Mouse (Mus musculus): ENCODE measurements around the gene Car4. TPM values are rescaled to one million over a fixed set of nuclear protein-coding genes. Genes with fewer than 3 reads are reported as not detected.

The Car4 gene
- polyA plus RNA-seq, 1 experiment, result not detected

GRCm38 (mm10) chr11:84920981-84921380, 36.6 kb upstream of the Car4 start:
- no peaks in the 10 kb centered on the region for H3K79me2 ChIP-seq (ENCODE audit: control insufficient read depth, insufficient read depth)
- no peaks in the 10 kb centered on the region for H3K36me3 ChIP-seq (ENCODE audit: control insufficient read depth, insufficient read depth)
- no peak for TF ChIP-seq TCF12 (IDR thresholded peaks at IDR 0.05; ENCODE audit: insufficient read depth, poor library complexity, severe bottlenecking)
- TF ChIP-seq POLR2A (IDR thresholded peaks at IDR 0.05; ENCODE audit: insufficient read length, low read depth), result no peak
- TF ChIP-seq MAX (IDR thresholded peaks at IDR 0.05; ENCODE audit: low read depth), result no peak
- no peak for TF ChIP-seq USF1 (IDR thresholded peaks at IDR 0.05; ENCODE audit: low read depth)
- no peak for TF ChIP-seq MYOG (IDR thresholded peaks at IDR 0.05; ENCODE audit: control insufficient read depth in 1 of 3, insufficient read depth in 1 of 3, insufficient read length in 2 of 3, low read depth in 2 of 3)
- no peak for TF ChIP-seq CEBPB (IDR thresholded peaks at IDR 0.05; ENCODE audit: insufficient read depth, poor library complexity, severe bottlenecking)
- TF ChIP-seq POLR2AphosphoS2 (IDR thresholded peaks at IDR 0.05; ENCODE audit: insufficient read length, low read depth), result no peak
- H3K4me3 ChIP-seq, result no peak overlapping the region
- no peak overlapping the region for H3K4me2 ChIP-seq (ENCODE audit: low read depth)
- H3ac ChIP-seq (ENCODE audit: control insufficient read depth, insufficient read length), result no peak overlapping the region
- peaks cover 12% of the 10 kb centered on the region for H3K27me3 ChIP-seq (ENCODE audit: control insufficient read depth, insufficient read depth, insufficient read length)

GRCm38 (mm10) chr11:84932261-84932660, 25.3 kb upstream of the Car4 start:
- no peak overlapping the region for H3ac ChIP-seq (ENCODE audit: control insufficient read depth, insufficient read length)
- TF ChIP-seq E2F4 (IDR thresholded peaks at IDR 0.05; ENCODE audit: insufficient read depth) (no peak), CEBPB (IDR thresholded peaks at IDR 0.05; ENCODE audit: insufficient read depth, poor library complexity, severe bottlenecking) (no peak), POLR2A (IDR thresholded peaks at IDR 0.05; ENCODE audit: insufficient read length, low read depth) (no peak), POLR2AphosphoS2 (IDR thresholded peaks at IDR 0.05; ENCODE audit: insufficient read length, low read depth) (no peak), TCF12 (IDR thresholded peaks at IDR 0.05; ENCODE audit: insufficient read depth, poor library complexity, severe bottlenecking) (no peak), MYOG (IDR thresholded peaks at IDR 0.05; ENCODE audit: control insufficient read depth in 1 of 3, insufficient read depth in 1 of 3, insufficient read length in 2 of 3, low read depth in 2 of 3) (no peak), SRF (IDR thresholded peaks at IDR 0.05; ENCODE audit: control insufficient read depth, insufficient read length, low read depth) (no peak), TCF3 (IDR thresholded peaks at IDR 0.05; ENCODE audit: insufficient read length, low read depth) (no peak), MYOD1 (IDR thresholded peaks at IDR 0.05; ENCODE audit: control insufficient read depth in 1 of 3, insufficient read length in 2 of 3, low read depth in 2 of 3) (no peak), MAX (IDR thresholded peaks at IDR 0.05; ENCODE audit: low read depth) (no peak), REST (IDR thresholded peaks at IDR 0.05; ENCODE audit: insufficient read depth, insufficient read length) (no peak), USF1 (IDR thresholded peaks at IDR 0.05; ENCODE audit: low read depth) (no peak)
- no peaks in the 10 kb centered on the region for H3K36me3 ChIP-seq (ENCODE audit: control insufficient read depth, insufficient read depth)
- no peaks in the 10 kb centered on the region for H3K79me2 ChIP-seq (ENCODE audit: control insufficient read depth, insufficient read depth)
- peaks cover 20% of the 10 kb centered on the region for H3K27me3 ChIP-seq (ENCODE audit: control insufficient read depth, insufficient read depth, insufficient read length)
- no peak overlapping the region for H3K4me2 ChIP-seq (ENCODE audit: low read depth)
- H3K4me3 ChIP-seq, result no peak overlapping the region

GRCm38 (mm10) chr11:84939508-84940053, 18.0 kb upstream of the Car4 start:
- Histone ChIP-seq H3K4me3 (no peak overlapping the region), H3K36me3 (ENCODE audit: control insufficient read depth, insufficient read depth) (no peaks in the 10 kb centered on the region), H3K27me3 (ENCODE audit: control insufficient read depth, insufficient read depth, insufficient read length) (peaks cover 39% of the 10 kb centered on the region), H3K79me2 (ENCODE audit: control insufficient read depth, insufficient read depth) (no peaks in the 10 kb centered on the region), H3K4me2 (ENCODE audit: low read depth) (no peak overlapping the region), H3ac (ENCODE audit: control insufficient read depth, insufficient read length) (no peak overlapping the region)
- no peak for TF ChIP-seq CEBPB (IDR thresholded peaks at IDR 0.05; ENCODE audit: insufficient read depth, poor library complexity, severe bottlenecking)
- TF ChIP-seq REST (IDR thresholded peaks at IDR 0.05; ENCODE audit: insufficient read depth, insufficient read length), result no peak
- no peak for TF ChIP-seq MAX (IDR thresholded peaks at IDR 0.05; ENCODE audit: low read depth)
- TF ChIP-seq SRF (IDR thresholded peaks at IDR 0.05; ENCODE audit: control insufficient read depth, insufficient read length, low read depth), result no peak
- no peak for TF ChIP-seq MYOD1 (IDR thresholded peaks at IDR 0.05; ENCODE audit: control insufficient read depth in 1 of 3, insufficient read length in 2 of 3, low read depth in 2 of 3)
- no peak for TF ChIP-seq USF1 (IDR thresholded peaks at IDR 0.05; ENCODE audit: low read depth)
- TF ChIP-seq MYOG (IDR thresholded peaks at IDR 0.05; ENCODE audit: control insufficient read depth in 1 of 3, insufficient read depth in 1 of 3, insufficient read length in 2 of 3, low read depth in 2 of 3), result no peak
- TF ChIP-seq POLR2AphosphoS2 (IDR thresholded peaks at IDR 0.05; ENCODE audit: insufficient read length, low read depth), result no peak
- TF ChIP-seq TCF3 (IDR thresholded peaks at IDR 0.05; ENCODE audit: insufficient read length, low read depth), result no peak
- no peak for TF ChIP-seq TCF12 (IDR thresholded peaks at IDR 0.05; ENCODE audit: insufficient read depth, poor library complexity, severe bottlenecking)
- TF ChIP-seq POLR2A (IDR thresholded peaks at IDR 0.05; ENCODE audit: insufficient read length, low read depth), result no peak
- no peak for TF ChIP-seq E2F4 (IDR thresholded peaks at IDR 0.05; ENCODE audit: insufficient read depth)

- Histone ChIP-seq H3K79me2 (ENCODE audit: control insufficient read depth, insufficient read depth) (no peaks in the 10 kb centered on the region), H3K4me3 (no peak overlapping the region), H3K36me3 (ENCODE audit: control insufficient read depth, insufficient read depth) (no peaks in the 10 kb centered on the region), H3K27me3 (ENCODE audit: control insufficient read depth, insufficient read depth, insufficient read length) (peaks cover 40% of the 10 kb centered on the region), H3ac (ENCODE audit: control insufficient read depth, insufficient read length) (no peak overlapping the region), H3K4me2 (ENCODE audit: low read depth) (no peak overlapping the region)
- no peak for TF ChIP-seq SRF (IDR thresholded peaks at IDR 0.05; ENCODE audit: control insufficient read depth, insufficient read length, low read depth)
- no peak for TF ChIP-seq TCF12 (IDR thresholded peaks at IDR 0.05; ENCODE audit: insufficient read depth, poor library complexity, severe bottlenecking)
- no peak for TF ChIP-seq E2F4 (IDR thresholded peaks at IDR 0.05; ENCODE audit: insufficient read depth)
- no peak for TF ChIP-seq TCF3 (IDR thresholded peaks at IDR 0.05; ENCODE audit: insufficient read length, low read depth)
- no peak for TF ChIP-seq MAX (IDR thresholded peaks at IDR 0.05; ENCODE audit: low read depth)
- no peak for TF ChIP-seq MYOG (IDR thresholded peaks at IDR 0.05; ENCODE audit: control insufficient read depth in 1 of 3, insufficient read depth in 1 of 3, insufficient read length in 2 of 3, low read depth in 2 of 3)
- no peak for TF ChIP-seq POLR2A (IDR thresholded peaks at IDR 0.05; ENCODE audit: insufficient read length, low read depth)
- no peak for TF ChIP-seq MYOD1 (IDR thresholded peaks at IDR 0.05; ENCODE audit: control insufficient read depth in 1 of 3, insufficient read length in 2 of 3, low read depth in 2 of 3)
- no peak for TF ChIP-seq USF1 (IDR thresholded peaks at IDR 0.05; ENCODE audit: low read depth)
Measured at GRCm38 (mm10) chr11:84940140-84940539, 17.4 kb upstream of the Car4 start.

All from myocyte (in vitro differentiated cells).